Mouse (Mus musculus): ENCODE results near the gene Zfp579.
A peak's percentile ranks its signal among the peaks of the same experiment; 100 is the strongest.
"Not testable (repeated sequence)": the region's sequence is repeated elsewhere in the genome, so short reads cannot be mapped to it uniquely, and the experiment has no call there.

The Zfp579 gene

DNA sequence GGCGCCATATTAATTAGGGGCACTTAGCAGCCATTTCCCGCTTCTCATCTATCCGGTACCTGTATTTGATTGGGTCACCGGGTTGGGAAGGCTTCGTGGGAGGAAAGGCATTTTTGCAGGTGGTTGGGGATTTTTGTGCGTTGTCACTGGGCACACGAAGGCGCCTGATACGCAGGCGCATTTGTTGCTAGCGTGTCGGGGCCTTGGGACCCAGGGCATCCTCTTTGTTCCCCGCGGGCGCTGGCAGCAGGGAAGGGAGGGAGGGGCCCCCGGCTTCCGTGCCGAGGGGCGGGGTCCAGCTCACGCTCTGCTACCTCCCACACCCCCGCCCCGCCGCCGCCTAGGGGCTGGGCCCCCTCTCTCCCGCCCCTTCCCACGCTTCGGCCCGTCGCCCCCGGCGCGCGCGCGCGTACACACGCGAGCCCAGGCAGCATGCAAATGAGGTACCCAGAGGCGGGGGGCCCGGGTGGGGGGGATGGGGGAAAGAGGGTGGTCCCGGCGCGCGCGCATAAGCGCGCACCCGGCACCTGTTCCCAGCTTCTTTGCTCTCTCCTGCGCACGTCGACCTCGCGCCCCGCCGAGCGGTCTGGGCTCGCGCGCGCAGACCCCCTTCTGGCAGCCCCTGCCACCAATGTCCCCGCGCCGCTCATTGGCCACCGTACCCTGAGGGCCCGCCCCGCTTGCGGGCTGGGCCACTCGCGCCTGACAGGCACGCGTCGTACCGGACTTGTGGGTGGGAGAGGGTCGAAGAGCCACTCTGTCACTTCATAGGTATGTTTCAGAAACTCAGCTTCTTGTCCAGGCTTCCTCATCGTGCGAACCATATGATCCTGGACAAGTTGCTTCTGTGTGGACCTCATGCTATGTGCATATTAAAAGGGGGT is 19.4 kb upstream of the Zfp579 start, which contains the start of gene Gm44973:
Gene Gm44973 (plus strand): TSS at position 379 of the 884 bp plus-strand sequence.
- DNase-seq, result peak; percentile 95

GRCm38 (mm10) chr7:5014251-5015117 is 18.5 kb upstream of the Zfp579 start, which contains the start of the genes Zfp524 and Fiz1:
Gene Zfp524 (plus strand): TSS chr7:5014415.
Gene Fiz1 (minus strand): TSS chr7:5014697.
- peak; percentile 95 for DNase-seq

DNA sequence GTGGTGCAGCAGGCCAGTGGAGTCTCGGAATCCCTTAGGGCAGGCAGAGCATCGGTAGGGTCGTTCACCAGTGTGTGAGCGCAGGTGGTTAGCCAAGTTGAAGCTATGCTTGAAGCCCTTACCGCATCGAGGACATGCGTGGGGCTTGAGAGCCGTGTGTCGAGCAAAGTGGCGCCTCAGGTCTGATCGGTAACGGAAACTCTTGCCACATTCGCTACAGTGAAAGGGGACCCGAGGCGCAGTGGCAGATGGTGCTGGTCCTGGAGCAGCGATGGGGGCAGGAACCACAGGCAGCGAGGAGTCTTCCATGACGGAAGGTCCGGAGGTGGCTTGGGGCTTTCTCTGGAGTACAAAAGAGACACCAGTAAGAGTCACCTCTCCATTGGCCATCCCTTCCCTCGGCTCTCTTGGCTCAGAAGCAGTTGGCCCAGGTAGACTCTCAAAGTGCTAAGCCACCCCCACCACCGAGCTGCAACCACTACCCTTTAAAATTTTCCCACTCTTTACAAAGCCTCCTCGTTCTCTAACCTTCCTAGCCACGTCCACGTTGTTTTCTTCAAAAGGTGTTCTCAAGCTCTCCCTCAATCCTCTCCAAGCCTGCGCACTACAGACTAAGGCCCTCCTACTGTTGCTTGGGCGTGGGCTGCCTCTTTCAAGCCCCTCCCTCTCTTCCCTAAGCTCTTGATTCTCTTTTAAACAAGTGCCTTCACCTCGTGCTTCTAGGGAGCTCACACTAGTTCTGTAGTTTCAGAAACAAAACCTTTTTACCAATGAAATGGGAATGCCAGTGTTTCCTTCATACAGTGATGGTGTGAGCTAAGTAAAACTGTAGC is 16.9 kb upstream of the Zfp579 start:
- no peak for DNase-seq

DNA sequence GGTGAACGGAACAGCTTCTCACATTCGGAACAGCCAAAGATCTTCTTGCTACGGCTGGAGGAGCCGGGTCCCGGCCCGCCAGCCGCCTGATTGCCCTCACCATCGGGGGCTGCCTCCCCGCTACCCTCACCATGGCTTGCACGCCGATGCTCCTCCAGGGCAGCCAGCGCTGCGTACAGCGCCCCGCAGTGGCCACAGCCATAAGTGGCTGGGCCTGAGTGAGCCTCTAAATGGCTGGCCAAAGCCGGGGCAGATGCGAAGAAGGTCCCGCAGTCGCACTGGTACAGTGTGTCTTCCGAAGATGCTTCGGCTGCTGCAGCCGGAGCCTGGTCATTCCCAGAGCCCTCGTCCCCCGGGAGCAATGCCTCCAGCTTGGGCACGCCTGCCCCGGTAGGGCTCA is 12.3 kb upstream of the Zfp579 start:
- DNase-seq, result no peak

- DNase-seq, result not testable (repeated sequence)
These were observed 6.9 kb upstream of the Zfp579 start for GRCm38 (mm10) chr7:5002876-5003275.

GRCm38 (mm10) chr7:4999876-5000275 is 3.9 kb upstream of the Zfp579 start:
- no peak for DNase-seq

DNA sequence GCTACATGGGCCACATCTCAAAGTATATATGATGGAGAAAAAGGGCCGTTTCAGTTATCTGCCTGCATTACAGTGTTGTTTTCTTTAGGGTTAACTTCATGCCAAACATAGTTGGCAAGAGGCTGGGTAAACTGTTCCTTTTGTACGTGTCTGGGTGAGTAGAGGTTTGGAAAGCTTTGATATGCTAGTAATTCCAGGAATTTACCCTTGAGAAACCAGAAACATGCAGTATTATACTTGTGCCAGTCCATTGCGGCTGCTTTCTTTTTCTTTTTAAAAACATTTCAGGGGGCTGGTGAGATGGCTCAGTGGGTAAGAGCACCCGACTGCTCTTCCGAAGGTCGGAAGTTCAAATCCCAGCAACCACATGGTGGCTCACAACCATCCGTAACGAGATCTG is 976 bp upstream of the Zfp579 start:
- DNase-seq, result no peak

GRCm38 (mm10) chr7:4995268-4996002 is 523 bp downstream of the Zfp579 start:
- no peak for DNase-seq

GRCm38 (mm10) chr7:4993999-4994788 is 1.8 kb downstream of the Zfp579 start:
- no peak for DNase-seq

GRCm38 (mm10) chr7:4993347-4993998 is 2.5 kb downstream of the Zfp579 start:
- DNase-seq, result no peak

- no peak for DNase-seq
These were observed 7.7 kb downstream of the Zfp579 start for GRCm38 (mm10) chr7:4988250-4988649.

GRCm38 (mm10) chr7:4976832-4977231 is 19.1 kb downstream of the Zfp579 start:
- no peak for DNase-seq

DNA sequence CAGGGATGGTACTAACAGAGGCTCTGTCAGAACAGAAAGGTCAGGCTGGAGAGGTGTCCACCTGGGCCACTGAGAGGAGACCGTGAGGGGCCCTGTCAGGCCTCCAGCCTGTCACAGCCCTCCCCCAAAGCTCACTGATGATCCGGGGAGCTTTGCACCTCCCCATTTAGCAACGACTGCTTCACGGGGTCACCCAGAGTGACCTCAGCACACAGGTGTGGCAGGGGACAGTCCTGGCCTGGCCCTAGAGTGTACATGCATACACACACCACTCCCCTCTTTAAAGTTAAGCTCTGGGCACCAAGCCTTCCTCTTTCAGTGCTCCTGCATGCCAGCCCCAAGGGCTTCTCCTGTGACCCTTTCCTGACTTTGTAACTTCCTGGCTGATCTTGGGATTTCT is 20.5 kb downstream of the Zfp579 start:
- no peak for DNase-seq

GRCm38 (mm10) chr7:4972321-4973047 is 23.5 kb downstream of the Zfp579 start:
- DNase-seq, result no peak

GRCm38 (mm10) chr7:4971710-4972109 is 24.2 kb downstream of the Zfp579 start:
- DNase-seq, result no peak

- DNase-seq, result no peak
These were observed 24.9 kb downstream of the Zfp579 start, which contains the start of gene Sbk3 for GRCm38 (mm10) chr7:4971068-4971467. Gene Sbk3 (minus strand): TSS chr7:4971168.

GRCm38 (mm10) chr7:4964988-4965387 is 31.0 kb downstream of the Zfp579 start:
- no peak for DNase-seq

GRCm38 (mm10) chr7:4964272-4964671 is 31.7 kb downstream of the Zfp579 start, which contains the start of gene Sbk2:
Gene Sbk2 (minus strand): TSS chr7:4964406.
- DNase-seq, result peak; percentile 79

- DNase-seq, result no peak
These were observed 32.4 kb downstream of the Zfp579 start for GRCm38 (mm10) chr7:4963527-4963926.

DNA sequence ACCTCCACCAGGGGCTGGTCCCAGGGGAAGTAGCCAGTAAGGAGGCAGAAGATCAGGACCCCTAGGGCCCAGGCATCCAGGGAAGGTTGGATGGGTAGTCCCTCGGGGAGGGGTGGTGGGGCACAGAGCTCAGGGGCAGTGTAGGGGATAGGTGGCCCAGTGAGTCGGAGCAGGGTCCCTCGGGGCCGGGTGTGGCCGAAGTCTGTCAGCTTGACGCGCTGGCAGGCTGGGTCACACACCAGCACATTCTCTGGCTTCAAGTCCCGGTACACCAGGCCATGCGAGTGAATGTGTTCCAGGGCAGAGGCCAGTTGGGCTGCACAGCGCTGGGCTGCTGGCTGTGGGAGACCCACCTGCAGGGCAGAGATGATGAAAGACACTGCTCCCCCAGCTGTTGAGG is 38.6 kb downstream of the Zfp579 start:
- DNase-seq, result no peak

Data from right cerebral cortex, postnatal 4 days (tissue).